Mouse (Mus musculus) kidney, adult 18-20 months (tissue): ENCODE measurements at regions not wholly inside any gene's neighbourhood (a gene's known extent, or its start where the extent isn't known, plus 50 kb on each side); places are given as distances from the start of the nearest gene placed in this dataset.

Source experiments
- DNase-seq: peaks from one replicate; pipeline ENCODE4 v3.0.0; 2021

DNA sequence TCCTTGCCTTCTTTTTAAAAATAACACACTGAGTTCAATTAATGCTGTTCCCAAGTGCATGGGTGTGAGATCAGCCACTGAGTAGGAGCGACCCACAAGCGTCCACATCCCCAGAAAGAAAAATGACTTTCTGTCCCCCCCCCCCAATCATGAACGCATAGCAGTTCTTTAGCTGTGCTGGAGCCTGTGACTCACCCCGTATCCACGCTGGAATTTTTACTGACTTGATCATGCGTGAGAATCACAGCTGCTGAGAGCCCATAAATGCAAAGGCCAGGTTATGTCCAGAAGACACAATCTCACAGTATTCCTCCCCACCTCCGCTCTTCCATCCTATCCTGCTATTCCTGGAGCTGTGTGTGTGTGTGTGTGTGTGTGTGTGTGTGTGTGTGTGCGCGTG lies 53.3 kb downstream of the Fos start:
- no peak for DNase-seq

DNA sequence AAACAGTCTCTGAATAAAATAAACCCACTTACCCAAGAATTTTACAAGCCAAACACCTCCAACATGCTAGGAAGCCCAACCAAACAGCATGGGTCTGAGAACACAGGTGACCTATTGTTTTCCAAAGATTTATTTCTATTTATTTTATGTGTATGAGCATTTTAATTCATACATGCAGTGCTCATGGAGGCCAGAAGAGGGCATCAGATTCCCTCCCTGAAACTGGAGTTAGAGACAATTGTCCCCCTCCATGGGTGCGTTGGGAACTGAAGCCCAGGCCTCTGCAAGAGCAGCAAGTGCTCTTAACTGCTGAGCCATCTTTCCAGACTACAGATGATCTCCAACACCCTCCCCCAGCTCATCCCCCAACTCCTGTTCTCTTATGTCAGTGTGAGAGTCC lies 57.9 kb downstream of the Fos start:
- no peak for DNase-seq

DNA sequence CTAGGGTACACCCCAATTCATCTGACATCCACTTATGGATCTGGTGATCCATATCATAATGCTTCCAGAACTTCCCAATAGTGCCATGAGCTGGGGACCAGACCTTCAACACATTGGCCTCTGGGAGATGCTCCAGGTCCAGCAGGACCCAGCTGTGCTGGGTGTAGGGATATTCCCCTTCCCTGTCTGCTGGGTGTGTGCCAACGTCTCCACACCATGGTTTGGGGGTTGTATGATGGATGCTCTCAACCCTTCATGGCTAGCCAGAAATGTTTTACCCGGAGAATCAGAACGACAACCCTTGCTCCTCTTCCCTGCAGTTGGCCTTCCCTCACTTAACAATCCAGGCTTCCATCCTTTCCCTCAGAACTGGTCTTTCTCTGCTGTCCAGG lies 58.5 kb downstream of the Fos start:
- DNase-seq = no peak

DNA sequence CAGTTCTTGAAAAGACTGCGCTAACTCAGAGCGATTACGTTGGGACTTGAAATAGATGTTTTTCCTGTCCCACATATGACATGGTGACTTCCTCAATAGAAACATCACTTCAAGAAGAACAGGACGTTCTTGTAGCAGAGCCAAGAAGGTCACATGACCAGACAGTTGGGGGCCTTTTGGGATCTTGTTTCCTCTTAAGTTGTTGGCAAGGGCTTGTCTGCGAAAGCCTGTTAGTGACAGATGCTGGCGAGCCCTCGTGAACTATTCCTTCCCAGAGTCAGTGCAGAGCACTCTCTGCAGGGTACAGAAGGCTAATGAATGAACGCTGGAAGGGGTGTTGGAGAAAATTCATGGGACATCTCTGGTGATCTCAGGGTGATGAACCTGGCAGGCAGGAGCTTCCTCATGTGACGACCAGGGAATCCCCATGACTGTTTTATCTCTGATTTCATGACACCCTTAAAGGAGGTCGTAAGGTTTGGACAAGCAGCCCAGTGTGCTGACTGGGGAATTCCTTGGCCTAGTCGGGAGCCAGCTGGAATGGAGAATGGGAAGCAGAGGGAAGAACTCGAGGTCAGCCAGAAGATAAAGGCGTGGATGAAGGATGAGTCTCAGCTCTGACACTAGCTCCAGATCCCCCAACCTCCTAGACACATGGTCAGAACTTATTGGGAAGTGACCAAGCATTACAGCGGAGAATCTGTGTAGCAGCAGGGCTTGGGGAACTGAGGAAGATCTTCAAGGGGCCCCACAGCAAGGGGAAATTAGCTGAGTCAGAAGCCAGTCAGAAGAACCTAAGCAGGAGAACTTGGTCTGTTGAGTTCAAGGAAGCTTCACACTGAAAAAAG lies 59.1 kb downstream of the Fos start:
- DNase-seq = peak; percentile 78

DNA sequence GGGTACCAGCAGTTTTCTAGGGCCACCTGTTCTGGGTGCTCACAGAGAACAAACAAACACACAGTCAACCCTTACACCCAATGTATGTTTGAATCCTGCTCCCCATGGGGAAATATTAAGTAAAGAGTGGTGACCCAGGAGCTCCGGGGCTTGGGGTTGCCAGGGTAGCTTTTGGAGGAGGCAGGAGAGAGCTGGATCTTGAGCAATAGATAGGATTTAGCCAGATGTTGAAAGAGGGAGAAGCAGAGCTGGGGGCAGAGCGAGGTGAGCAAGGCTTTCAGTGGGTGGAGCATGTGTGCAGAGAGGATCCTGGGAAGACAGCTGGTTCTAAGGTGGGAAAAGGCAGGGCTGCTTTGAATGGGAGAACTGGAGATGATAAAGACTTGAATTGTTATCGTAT lies 59.9 kb downstream of the Fos start:
- DNase-seq = no peak

DNA sequence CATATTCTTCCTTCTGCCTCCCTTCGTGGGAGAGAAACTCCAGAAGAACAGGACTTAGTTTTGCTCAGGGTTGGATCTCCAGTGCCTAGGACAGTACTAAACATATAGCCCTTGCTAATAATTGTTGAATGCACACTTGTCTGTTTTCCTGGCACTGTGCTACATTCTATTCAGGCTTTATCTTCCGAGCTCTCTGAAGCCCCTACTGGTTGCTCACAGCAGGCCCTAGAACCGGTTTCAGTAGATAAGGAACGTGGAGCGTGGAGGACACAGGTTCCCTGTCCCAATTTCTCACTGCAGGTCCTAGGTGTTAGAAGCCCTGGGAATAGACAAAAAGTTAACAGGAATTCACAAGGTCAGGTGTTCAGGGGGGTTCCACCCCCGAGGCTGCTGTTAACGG lies 59.4 kb upstream of the Jdp2 start:
- no peak for DNase-seq

DNA sequence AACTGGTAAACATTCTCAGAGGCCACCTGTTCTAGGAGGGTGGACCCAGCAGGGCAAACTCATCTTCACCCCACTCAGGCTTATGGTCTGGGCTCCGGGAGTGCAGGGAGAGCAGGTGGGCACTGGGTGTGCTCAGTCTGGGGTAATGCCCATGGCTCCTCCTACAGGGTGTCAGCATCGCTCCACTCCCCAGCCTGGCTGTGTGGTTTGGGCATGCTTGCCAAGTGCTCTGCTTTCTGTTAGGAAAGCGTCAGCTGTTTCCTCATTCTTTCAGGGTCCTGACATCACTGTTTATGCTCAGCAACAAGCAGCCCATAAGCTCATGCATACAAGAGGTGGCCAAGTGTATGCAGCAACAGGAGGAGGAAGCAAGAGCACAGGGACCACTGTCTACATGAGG lies 57.7 kb upstream of the Jdp2 start:
- no peak for DNase-seq

DNA sequence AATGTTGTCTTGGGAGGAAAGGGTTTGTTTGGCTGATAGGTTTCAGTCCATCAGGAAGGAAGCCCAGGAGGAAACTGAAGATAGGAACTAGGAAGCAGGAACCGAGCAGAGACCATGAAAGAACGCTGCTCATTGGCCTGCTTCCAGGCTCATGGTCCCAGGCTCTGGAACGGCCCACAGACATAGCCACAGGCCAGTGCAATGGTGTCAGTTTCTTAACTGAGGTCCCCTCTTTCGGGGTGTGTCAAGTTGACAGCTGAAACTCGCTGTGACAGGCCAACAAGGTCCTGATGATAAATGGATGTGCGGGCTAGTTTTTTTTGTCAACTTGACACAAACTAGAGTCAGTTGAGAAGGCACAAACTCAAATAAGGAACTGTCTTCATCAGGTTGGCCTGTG lies 55.9 kb upstream of the Jdp2 start:
- no peak for DNase-seq

DNA sequence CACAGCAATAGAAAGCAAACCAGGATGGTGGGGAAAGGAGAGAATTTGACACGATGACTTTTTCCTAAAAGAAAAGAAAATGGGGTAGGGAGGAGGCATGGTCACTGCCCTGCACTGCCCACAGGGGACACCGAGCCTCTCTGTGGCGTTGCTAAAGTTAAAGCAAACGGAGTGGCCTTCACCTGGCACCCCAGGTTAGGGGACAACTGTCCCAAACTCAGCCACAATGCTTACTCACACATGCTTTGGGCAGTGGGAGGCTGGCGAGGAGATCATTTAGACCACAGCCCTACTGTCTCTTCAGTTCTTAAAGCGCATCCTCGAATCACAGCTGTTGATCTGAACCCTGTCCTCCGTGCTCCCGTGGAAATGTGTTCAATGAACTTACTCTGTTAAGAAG lies 55.3 kb upstream of the Jdp2 start:
- no peak for DNase-seq

DNA sequence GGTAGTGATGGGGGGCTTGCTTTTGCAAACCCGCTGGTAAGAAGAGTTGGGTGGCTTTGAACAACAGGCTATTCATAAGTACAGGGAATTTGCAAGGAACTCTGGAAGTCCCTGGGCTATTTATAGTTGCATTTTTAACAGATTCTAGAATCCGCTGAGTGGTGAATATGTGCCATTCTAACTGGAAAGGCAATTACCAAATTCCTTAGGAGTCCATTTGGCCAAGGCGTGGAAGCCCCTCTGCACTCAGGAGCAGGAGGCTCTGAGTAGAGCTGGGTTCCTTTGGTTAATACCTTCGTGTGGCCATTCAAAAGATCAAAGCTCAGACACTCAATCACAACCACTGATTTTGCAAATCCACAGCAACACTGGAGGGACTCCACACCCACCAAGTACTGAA lies 54.0 kb upstream of the Jdp2 start:
- DNase-seq = no peak

DNA sequence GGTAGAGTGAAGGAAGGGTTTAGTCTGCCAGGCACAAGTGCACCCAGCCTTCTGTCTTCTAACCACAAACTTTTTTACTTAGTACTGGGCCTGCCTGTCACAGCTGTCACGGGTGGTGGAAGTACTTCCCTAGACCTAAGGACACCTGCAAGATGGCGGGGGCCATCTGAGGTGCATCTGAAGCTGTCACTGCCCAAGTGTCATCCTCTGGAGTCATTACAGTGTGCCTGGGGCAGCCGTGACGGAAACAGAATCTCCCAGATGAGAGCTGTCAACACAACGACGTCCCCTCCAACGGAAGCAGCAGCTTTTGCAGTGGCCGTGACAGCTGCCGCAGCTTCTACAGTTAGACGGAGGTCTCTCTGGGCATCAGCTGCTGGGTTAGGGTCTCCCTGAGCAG lies 53.1 kb upstream of the Jdp2 start:
- no peak for DNase-seq

DNA sequence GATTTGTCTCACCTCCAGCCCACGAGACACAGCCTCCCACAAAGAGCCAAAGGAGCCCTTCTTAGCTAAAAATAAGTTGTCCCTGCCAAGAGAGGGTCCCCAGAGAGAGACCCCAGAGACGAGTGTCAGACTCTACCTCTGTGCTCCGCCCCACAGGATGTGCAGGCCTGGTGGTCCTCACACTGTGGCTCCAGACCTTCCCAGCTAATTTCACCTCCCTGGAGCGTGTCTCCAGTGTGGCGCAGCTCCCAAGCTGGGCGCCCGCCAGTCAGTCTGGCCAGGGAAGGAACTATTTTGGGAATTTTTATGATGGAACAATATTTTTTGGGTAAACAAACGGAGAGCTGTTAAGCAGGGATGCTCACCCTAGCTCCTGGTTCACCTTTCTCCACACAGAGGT lies 50.8 kb upstream of the Jdp2 start:
- DNase-seq = no peak
